Mouse (Mus musculus) liver, postnatal 0 days (tissue): ENCODE results near the gene Hbb-y.

ENCODE experiments used
- CTCF ChIP-seq: sonication (generic); IDR thresholded peaks from 2 replicates; pipeline ENCODE4 v1.5.1; 2016; ENCODE audit warnings: antibody characterized with exemption, low read depth
- EP300 ChIP-seq: IDR thresholded peaks from 2 replicates; pipeline ENCODE4 v1.6.1; 2016; ENCODE audit warnings: antibody characterized with exemption, low read depth, mild to moderate bottlenecking

- TF ChIP-seq CTCF (peak; percentile 83), EP300 (peak; percentile 51)
These were observed 46.2 kb downstream of the Hbb-y start for GRCm38 (mm10) chr7:103806856-103807255.
